Mouse (Mus musculus) heart, postnatal 36 days (tissue): Measurements from ENCODE around the gene Fcer2a. TPM values are rescaled to one million over a fixed set of nuclear protein-coding genes. Genes with fewer than 3 reads are reported as not detected.

ENCODE experiments used
- DNase-seq, 2 experiments: peaks; one replicate each; pipeline ENCODE4 v3.0.0; 2021 to 2022
- intact Hi-C: fragments of 180-260 bp; cut with DNase I; formaldehyde crosslinking; loops from one replicate; pipeline ENCODE4 v1.15.1; 2025
- total RNA-seq, 2 experiments: library from RNA; stranded (reverse); gene quantifications; 2 replicates each; pipeline ENCODE4 v1.2.3; 2021

Gene Fcer2a
- total RNA-seq, 2 experiments from 2014 or later: 0.33 to 0.72 TPM

- peak in 1 of 2 experiments; percentile 11 for DNase-seq
- intact Hi-C loops: loop anchor here (1.0 to 10.0 kb wide), 5 partner anchors 56 to 322 kb away; partner anchors contain the start of genes A430078G23Rik, Mcoln1, Pet100 and Pex11g
Observed at GRCm38 (mm10) chr8:3676993-3677579, 16.9 kb downstream of the Fcer2a start.

GRCm38 (mm10) chr8:3676131-3676992 lies 17.6 kb downstream of the Fcer2a start, which contains the start of gene Trappc5:
Gene Trappc5, plus strand, starts transcription at chr8:3676299.
- intact Hi-C loops: loop anchor here (1.0 to 10.0 kb wide), 5 partner anchors 56 to 322 kb away; partner anchors contain the start of genes A430078G23Rik, Mcoln1, Pet100 and Pex11g
- DNase-seq: peak; percentile 94 to 95

- no peak for DNase-seq
- intact Hi-C loops: loop anchor here (5.0 to 10.0 kb wide), 3 partner anchors 172 to 320 kb away; partner anchors contain the start of genes A430078G23Rik, Mcoln1 and Pex11g
Observed at GRCm38 (mm10) chr8:3674671-3675070, 19.3 kb downstream of the Fcer2a start.

GRCm38 (mm10) chr8:3671980-3672491 lies 21.9 kb downstream of the Fcer2a start, which contains the start of gene Fcor:
Gene Fcor, minus strand, starts transcription at chr8:3672362.
- intact Hi-C loops: loop anchor here (1.0 to 10.0 kb wide), 3 partner anchors 113 to 317 kb away; partner anchors contain the start of genes A430078G23Rik and Pex11g
- DNase-seq: peak; percentile 85 to 86

GRCm38 (mm10) chr8:3670388-3670787 lies 23.6 kb downstream of the Fcer2a start:
- intact Hi-C loops: loop anchor here (10.0 kb wide), 2 partner anchors 206 to 316 kb away; partner anchors contain the start of genes A430078G23Rik and Pex11g
- DNase-seq: no peak

- DNase-seq: no peak
- intact Hi-C loops: no loop called here
Observed at GRCm38 (mm10) chr8:3665507-3665906, 28.5 kb downstream of the Fcer2a start, which contains the start of gene Mcemp1. Gene Mcemp1, plus strand, starts transcription at chr8:3665754.

GRCm38 (mm10) chr8:3664405-3664804 lies 29.6 kb downstream of the Fcer2a start:
- DNase-seq: no peak
- intact Hi-C loops: no loop called here

GRCm38 (mm10) chr8:3660889-3661288 lies 33.1 kb downstream of the Fcer2a start:
- no peak for DNase-seq
- intact Hi-C loops: no loop called here

- intact Hi-C loops: no loop called here
- DNase-seq: no peak
Observed at GRCm38 (mm10) chr8:3656725-3657381, 37.1 kb downstream of the Fcer2a start.

- no peak for DNase-seq
- intact Hi-C loops: no loop called here
Observed at GRCm38 (mm10) chr8:3655526-3655925, 38.4 kb downstream of the Fcer2a start, which contains the start of gene Retn. Gene Retn, plus strand, starts transcription at chr8:3655770.

- intact Hi-C loops: no loop called here
- DNase-seq: no peak
Observed at GRCm38 (mm10) chr8:3654726-3655508, 39.1 kb downstream of the Fcer2a start.

GRCm38 (mm10) chr8:3652845-3653244 lies 41.1 kb downstream of the Fcer2a start:
- no peak for DNase-seq
- intact Hi-C loops: no loop called here

- intact Hi-C loops: no loop called here
- no peak for DNase-seq
Observed at GRCm38 (mm10) chr8:3648990-3649389, 45.0 kb downstream of the Fcer2a start.

GRCm38 (mm10) chr8:3648268-3648667 lies 45.7 kb downstream of the Fcer2a start:
- intact Hi-C loops: no loop called here
- DNase-seq: no peak

GRCm38 (mm10) chr8:3647561-3647960 lies 46.4 kb downstream of the Fcer2a start:
- intact Hi-C loops: no loop called here
- no peak for DNase-seq

GRCm38 (mm10) chr8:3646824-3647531 lies 47.0 kb downstream of the Fcer2a start:
- intact Hi-C loops: no loop called here
- DNase-seq: no peak

- intact Hi-C loops: no loop called here
- peak in 1 of 2 experiments; percentile 30 for DNase-seq
Observed at GRCm38 (mm10) chr8:3645804-3646203, 48.2 kb downstream of the Fcer2a start.
